Mouse (Mus musculus) embryonic facial prominence, embryonic 14.5 days (tissue): Measurements from ENCODE around the gene Ghrh. TPM values are rescaled to one million over a fixed set of nuclear protein-coding genes. Genes with fewer than 3 reads are reported as not detected.
A peak's percentile ranks its signal among the peaks of the same experiment; 100 is the strongest.

Experiments used
- ATAC-seq: fragments of 200-750 bp; cut with Nextera tagmentation; 2 replicates; pipeline ENCODE4 v1.8.0; 2017; ENCODE audit warnings: low read depth, moderate number of reproducible peaks, moderate TSS enrichment
- DNase-seq: peaks from one replicate; pipeline ENCODE4 v3.0.0-alpha.2; 2015; ENCODE audit warnings: low spot score
- H3K27ac ChIP-seq: fragments of 300-500 bp; sonication (generic); replicated peaks from 2 replicates; pipeline ENCODE4 v1.5.1; 2014; ENCODE audit warnings: low read depth, mild to moderate bottlenecking, low read length, moderate library complexity
- H3K27me3 ChIP-seq: fragments of 300-500 bp; sonication (generic); replicated peaks from 2 replicates; pipeline ENCODE4 v1.6.1; 2014; ENCODE audit warnings: low read length; ENCODE audit not compliant: control insufficient read depth, insufficient read depth
- H3K36me3 ChIP-seq: fragments of 300-500 bp; sonication (generic); 2 replicates; pipeline ENCODE4 v1.6.1; 2014; ENCODE audit warnings: low read length, mixed read lengths; ENCODE audit not compliant: control insufficient read depth, insufficient read depth
- H3K4me1 ChIP-seq: fragments of 300-500 bp; sonication (generic); 2 replicates; pipeline ENCODE4 v1.6.1; 2014; ENCODE audit warnings: antibody characterized with exemption, low read length; ENCODE audit not compliant: control insufficient read depth, insufficient read depth
- H3K4me2 ChIP-seq: fragments of 300-500 bp; sonication (generic); 2 replicates; pipeline ENCODE4 v1.6.1; 2014; ENCODE audit warnings: low read depth, mild to moderate bottlenecking, low read length, moderate library complexity, mixed read lengths
- H3K4me3 ChIP-seq: fragments of 300-500 bp; sonication (generic); 2 replicates; pipeline ENCODE4 v1.5.1; 2014; ENCODE audit warnings: low read depth, mild to moderate bottlenecking, low read length
- H3K9ac ChIP-seq: fragments of 300-500 bp; sonication (generic); 2 replicates; pipeline ENCODE4 v1.6.1; 2014; ENCODE audit warnings: low read depth, mild to moderate bottlenecking, low read length, moderate library complexity, mixed read lengths
- H3K9me3 ChIP-seq: fragments of 300-500 bp; sonication (generic); 2 replicates; pipeline ENCODE4 v1.6.1; 2016; ENCODE audit warnings: low read length; ENCODE audit not compliant: control insufficient read depth
- WGBS: fragments of 180-500 bp; shearing (Covaris S2); extraction: QIAGEN DNeasy Blood & Tissue Kit; methylation state at CpG from one replicate; pipeline ENCODE4 v1.1.7; 2014; 5-methylcytosine and 5-hydroxymethylcytosine counted together
- polyA plus RNA-seq: library from polyadenylated mRNA; unstranded; fragments of >200 nt; fragmentation: Nextera tagmentation; extraction: Ambion mirVana; gene quantifications from 2 replicates; pipeline ENCODE4 v1.2.1, GENCODE M21; 2014

The Ghrh gene
- polyA plus RNA-seq, 1 experiment from 2014 or later = 0.51 TPM

DNA sequence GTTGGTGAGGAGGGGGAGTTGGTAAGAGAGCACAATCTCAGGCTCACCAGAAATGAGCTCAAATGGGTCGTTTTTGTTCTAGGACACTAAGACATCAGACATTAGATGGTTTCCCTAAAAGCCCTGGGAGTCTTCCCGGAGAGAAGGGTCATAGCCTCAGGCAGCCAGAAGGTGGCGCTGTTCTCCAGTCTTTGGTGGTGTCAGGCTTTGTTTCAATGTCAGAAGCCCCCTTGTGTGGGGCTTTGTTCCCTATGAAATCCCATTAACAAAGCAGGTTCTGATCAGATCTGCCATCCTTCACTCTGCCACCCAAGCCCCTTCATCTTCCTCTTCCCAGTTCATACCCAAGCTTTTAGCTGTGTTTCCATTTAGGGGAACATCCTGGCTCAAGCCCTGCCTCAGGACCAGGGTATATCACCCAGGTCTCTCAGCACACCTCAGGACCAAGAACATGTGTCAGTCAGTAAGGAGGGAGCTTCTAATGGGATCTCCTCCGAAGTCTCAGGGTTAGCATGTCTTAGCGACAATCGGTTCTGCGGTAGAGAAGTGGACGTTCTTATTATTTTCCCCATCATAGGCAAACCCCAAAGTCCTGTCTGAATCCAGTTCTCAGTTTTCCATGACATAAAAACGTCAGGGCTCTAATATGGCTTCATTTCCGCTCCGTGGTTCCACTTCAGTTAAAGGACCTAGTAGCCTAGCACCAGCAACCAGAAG is 5.6 kb downstream of the Ghrh start:
- ATAC-seq (peak; percentile 58), DNase-seq (peak; percentile 84)
- Histone ChIP-seq H3K27me3 (no peaks in the 10 kb centered on the region), H3K4me1 (peaks cover 5% of the 10 kb centered on the region; the same call in 1 of the 2 replicates), H3K9ac (peak overlapping the region; percentile 27; the same call in 1 of the 2 replicates), H3K27ac (no peak overlapping the region), H3K4me2 (no peak overlapping the region), H3K36me3 (no peaks in the 10 kb centered on the region), H3K4me3 (no peak overlapping the region), H3K9me3 (no peaks in the 10 kb centered on the region)
- WGBS = 42% methylated on average over 11 of the region's 11 CpGs

DNA sequence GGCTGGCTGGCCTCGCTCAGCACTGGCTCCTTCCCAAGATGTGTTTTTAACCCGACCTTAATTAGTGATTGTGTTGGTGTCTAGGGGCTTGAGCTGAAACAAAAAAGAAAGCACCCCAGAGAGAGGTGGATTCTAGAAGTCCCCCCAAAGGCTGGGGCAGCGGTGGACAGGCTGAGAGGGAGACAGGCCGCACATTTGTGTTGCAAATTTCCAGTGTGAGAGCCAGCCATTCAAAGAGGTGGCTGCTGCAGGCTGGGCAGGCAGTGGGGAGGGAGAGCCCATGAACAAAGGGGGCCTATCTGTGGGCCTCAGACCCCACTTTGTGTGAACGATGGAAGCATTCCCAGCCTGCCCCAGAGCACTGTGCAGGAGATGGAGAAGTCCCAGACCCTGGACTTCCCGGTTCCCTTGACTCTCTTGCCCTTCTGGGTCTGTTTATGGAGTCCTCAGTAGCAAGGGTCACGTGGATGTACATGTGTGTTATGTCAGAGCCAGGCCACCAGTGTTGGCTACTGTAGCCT is 7.0 kb downstream of the Ghrh start:
- Histone ChIP-seq H3K4me3 (no peak overlapping the region), H3K36me3 (no peaks in the 10 kb centered on the region), H3K4me2 (no peak overlapping the region), H3K9ac (no peak overlapping the region), H3K27me3 (no peaks in the 10 kb centered on the region), H3K4me1 (peaks cover 5% of the 10 kb centered on the region; the same call in 1 of the 2 replicates), H3K9me3 (no peaks in the 10 kb centered on the region), H3K27ac (peak overlapping the region; percentile 25; the same call in 1 of the 2 replicates)
- DNase-seq (peak; percentile 30), ATAC-seq (peak; percentile 45; the same call in 1 of the 2 replicates)
- 40% methylated on average over 7 of the region's 7 CpGs for WGBS

DNA sequence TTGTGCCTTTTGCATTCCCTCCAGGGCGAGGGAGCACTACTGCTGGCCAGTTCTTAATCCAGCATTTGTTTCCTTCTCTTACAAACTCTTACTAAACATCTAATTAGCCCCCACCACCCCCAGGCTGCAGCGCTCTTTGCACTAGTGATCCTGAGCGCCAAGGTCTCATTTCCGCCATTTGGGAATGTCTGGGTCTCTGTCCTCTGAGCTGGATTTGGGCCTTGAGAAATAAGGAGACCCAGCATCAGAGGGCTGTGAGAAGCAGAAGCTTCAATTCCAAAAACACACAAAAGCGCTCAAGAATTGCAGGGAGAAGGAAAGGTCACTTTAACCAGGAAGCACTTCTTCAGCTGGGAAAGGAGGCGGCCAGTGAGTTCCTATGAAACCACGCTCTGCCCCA is 7.8 kb downstream of the Ghrh start:
- Histone ChIP-seq H3K4me2 (no peak overlapping the region), H3K36me3 (no peaks in the 10 kb centered on the region), H3K4me1 (peaks cover 5% of the 10 kb centered on the region; the same call in 1 of the 2 replicates), H3K27me3 (no peaks in the 10 kb centered on the region), H3K4me3 (no peak overlapping the region), H3K27ac (peak overlapping the region; percentile 25; the same call in 1 of the 2 replicates), H3K9me3 (no peaks in the 10 kb centered on the region), H3K9ac (no peak overlapping the region)
- 77% methylated on average over 7 of the region's 7 CpGs for WGBS
- ATAC-seq (no peak), DNase-seq (no peak)

DNA sequence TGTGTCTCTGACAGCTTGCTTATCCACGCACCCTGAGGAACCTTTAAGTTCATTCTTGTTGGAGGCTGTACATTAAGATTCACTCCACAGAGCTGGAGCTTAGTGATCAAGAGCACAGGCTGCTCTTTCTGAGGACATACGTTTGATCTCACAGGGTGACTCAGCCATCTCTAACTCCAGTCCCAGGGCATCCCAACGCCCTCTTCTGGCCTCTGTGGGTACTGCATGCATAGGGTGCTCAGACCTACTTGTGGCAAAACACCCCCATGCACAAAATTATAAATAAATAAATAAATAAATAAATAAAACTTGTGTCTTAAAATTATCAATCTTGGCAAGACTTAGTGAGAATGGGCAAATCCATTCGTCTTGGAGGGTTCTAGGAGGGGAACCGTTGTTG is 8.6 kb downstream of the Ghrh start:
- no peak for ATAC-seq
- no peaks in the 10 kb centered on the region for H3K9me3 ChIP-seq
- no peak overlapping the region for H3K4me3 ChIP-seq
- H3K27ac ChIP-seq = no peak overlapping the region
- no peak overlapping the region for H3K9ac ChIP-seq
- H3K36me3 ChIP-seq = no peaks in the 10 kb centered on the region
- 43% methylated on average over 5 of the region's 5 CpGs for WGBS
- H3K27me3 ChIP-seq = no peaks in the 10 kb centered on the region
- peaks cover 5% of the 10 kb centered on the region; the same call in 1 of the 2 replicates for H3K4me1 ChIP-seq
- H3K4me2 ChIP-seq = no peak overlapping the region
- DNase-seq = peak; percentile 51

DNA sequence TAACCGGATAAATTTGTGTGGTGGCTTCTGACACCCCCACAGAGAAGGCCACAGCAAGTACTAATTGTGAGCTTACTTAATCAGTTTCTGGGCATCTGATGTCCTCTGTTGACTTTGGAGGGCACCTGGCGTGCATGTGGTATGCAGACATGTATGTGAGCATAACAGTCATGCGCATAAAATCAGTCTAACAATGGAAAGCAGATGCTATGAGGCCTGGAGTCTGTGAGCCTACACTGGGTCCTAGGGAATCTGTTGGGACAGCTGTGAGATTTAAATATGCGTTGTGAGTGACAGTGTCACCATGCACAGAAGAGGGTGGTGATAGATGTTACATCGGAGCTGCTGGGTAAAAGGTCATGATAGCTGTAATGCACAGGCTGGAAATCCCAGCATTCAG is 15.2 kb downstream of the Ghrh start:
- 54% methylated on average over 5 of the region's 5 CpGs for WGBS

DNA sequence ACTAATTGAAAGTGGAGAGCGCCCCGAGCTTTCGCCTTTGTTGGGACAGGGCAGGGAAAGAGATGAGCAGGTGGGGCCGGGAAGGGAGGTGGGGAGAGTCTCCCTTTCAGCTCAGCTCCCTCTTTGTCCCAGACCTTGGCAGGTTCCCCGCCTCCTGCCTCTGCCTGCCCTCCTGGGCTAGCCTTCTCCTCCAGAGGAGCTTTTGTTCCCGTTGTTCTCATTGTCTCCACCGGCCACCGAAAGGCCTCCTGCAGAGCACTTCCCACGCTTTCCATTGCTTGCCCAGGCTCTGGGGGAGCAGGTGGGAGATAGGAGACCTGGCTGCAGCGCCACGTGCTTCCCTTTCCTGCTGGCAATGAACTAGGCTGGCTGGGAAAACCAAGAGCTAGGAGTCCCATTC is 18.7 kb downstream of the Ghrh start:
- H3K27ac ChIP-seq = no peak overlapping the region
- no peak overlapping the region for H3K9ac ChIP-seq
- H3K9me3 ChIP-seq = no peaks in the 10 kb centered on the region
- WGBS = 38% methylated on average over 11 of the region's 11 CpGs
- H3K4me2 ChIP-seq = no peak overlapping the region
- DNase-seq = peak; percentile 27
- no peaks in the 10 kb centered on the region for H3K4me1 ChIP-seq
- no peak for ATAC-seq
- no peak overlapping the region for H3K4me3 ChIP-seq
- H3K36me3 ChIP-seq = peaks cover 43% of the 10 kb centered on the region
- no peaks in the 10 kb centered on the region for H3K27me3 ChIP-seq

More for the DNA sequence above, 15.2 kb downstream of the Ghrh start:
- DNase-seq (peak; percentile 70), ATAC-seq (peak; percentile 58; the same call in 1 of the 2 replicates)
- Histone ChIP-seq H3K36me3 (peaks cover 8% of the 10 kb centered on the region), H3K27ac (no peak overlapping the region), H3K9me3 (no peaks in the 10 kb centered on the region), H3K4me1 (no peaks in the 10 kb centered on the region), H3K4me2 (no peak overlapping the region), H3K4me3 (no peak overlapping the region), H3K9ac (no peak overlapping the region), H3K27me3 (no peaks in the 10 kb centered on the region)

DNA sequence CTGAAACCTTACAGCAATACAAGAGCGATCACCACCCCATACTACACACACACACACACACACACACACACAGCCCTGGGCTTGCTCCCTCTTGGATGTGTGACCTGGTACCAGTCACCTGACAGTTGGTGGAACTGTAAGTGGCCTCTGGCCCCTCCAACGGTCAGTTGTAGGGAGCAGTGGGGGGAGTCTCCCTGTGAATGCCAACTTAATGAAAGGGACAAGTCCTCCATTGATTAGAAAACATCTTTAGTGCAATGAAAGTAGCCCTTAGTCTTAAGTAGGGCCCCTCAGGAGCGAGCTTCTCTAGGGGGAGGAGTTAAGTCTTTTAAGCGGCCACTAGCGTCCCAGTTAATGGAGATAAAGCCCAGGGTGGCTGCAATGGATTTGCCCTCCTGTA is 19.2 kb downstream of the Ghrh start:
- H3K4me3 ChIP-seq = no peak overlapping the region
- H3K4me2 ChIP-seq = no peak overlapping the region
- H3K27ac ChIP-seq = no peak overlapping the region
- no peak overlapping the region for H3K9ac ChIP-seq
- H3K27me3 ChIP-seq = no peaks in the 10 kb centered on the region
- H3K4me1 ChIP-seq = no peaks in the 10 kb centered on the region
- no peaks in the 10 kb centered on the region for H3K9me3 ChIP-seq
- peaks cover 47% of the 10 kb centered on the region for H3K36me3 ChIP-seq
- ATAC-seq = no peak
- WGBS = 37% methylated on average over 5 of the region's 5 CpGs
- DNase-seq = no peak

DNA sequence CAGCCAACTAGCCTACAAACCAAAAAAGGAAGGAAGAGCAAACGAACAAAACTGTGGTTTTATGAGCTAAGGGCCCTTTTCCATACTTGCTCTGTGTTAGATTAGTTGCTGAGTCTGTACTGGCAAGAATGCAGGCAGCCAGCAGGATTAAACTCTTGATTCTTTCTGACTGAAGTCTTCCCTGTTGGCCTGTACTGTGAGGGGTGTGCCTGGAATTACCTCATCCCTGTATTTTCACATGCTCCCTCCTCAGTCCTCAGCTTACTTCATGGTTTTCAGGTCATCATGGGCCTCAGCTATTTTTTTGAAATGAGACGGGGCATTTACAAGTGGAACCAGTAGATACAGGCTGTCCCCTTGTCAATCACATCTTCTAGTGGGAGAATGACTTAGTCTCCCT is 22.1 kb downstream of the Ghrh start:
- no peaks in the 10 kb centered on the region for H3K9me3 ChIP-seq
- H3K36me3 ChIP-seq = peaks cover 75% of the 10 kb centered on the region
- no peak overlapping the region for H3K27ac ChIP-seq
- no peaks in the 10 kb centered on the region for H3K27me3 ChIP-seq
- H3K4me2 ChIP-seq = no peak overlapping the region
- no peak overlapping the region for H3K4me3 ChIP-seq
- no peak overlapping the region for H3K9ac ChIP-seq
- H3K4me1 ChIP-seq = no peaks in the 10 kb centered on the region
- peak; percentile 34 for DNase-seq
- WGBS = 73% methylated on average over 2 of the region's 2 CpGs
- ATAC-seq = peak; percentile 56; the same call in 1 of the 2 replicates
